Mouse (Mus musculus) stomach, embryonic 15.5 days (tissue): ENCODE data around the gene P3h1. TPM values are rescaled to one million over a fixed set of nuclear protein-coding genes. Genes with fewer than 3 reads are reported as not detected.

ENCODE experiments used
- ATAC-seq: fragments of 200-750 bp; cut with Nextera tagmentation; 2 replicates; pipeline ENCODE4 v1.8.0; 2017; ENCODE audit warnings: low read depth, moderate number of reproducible peaks, moderate TSS enrichment; ENCODE audit not compliant: insufficient read depth, low FRiP score
- H3K27ac ChIP-seq: fragments of 300-500 bp; sonication (generic); 2 replicates; pipeline ENCODE4 v1.5.1; 2015; ENCODE audit warnings: mild to moderate bottlenecking, inconsistent platforms
- H3K27me3 ChIP-seq: fragments of 300-500 bp; sonication (generic); replicated peaks from 2 replicates; pipeline ENCODE4 v1.6.1; 2015; ENCODE audit warnings: inconsistent platforms
- H3K36me3 ChIP-seq: fragments of 300-500 bp; sonication (generic); 2 replicates; pipeline ENCODE4 v1.6.1; 2015; ENCODE audit warnings: inconsistent platforms
- H3K4me1 ChIP-seq: fragments of 300-500 bp; sonication (generic); 2 replicates; pipeline ENCODE4 v1.6.1; 2015; ENCODE audit warnings: inconsistent platforms
- H3K4me2 ChIP-seq: fragments of 300-500 bp; sonication (generic); 2 replicates; pipeline ENCODE4 v1.6.1; 2015; ENCODE audit warnings: mild to moderate bottlenecking, inconsistent platforms
- H3K4me3 ChIP-seq: fragments of 300-500 bp; sonication (generic); replicated peaks from 2 replicates; pipeline ENCODE4 v1.5.1; 2015; ENCODE audit warnings: inconsistent platforms
- H3K9ac ChIP-seq: fragments of 300-500 bp; sonication (generic); 2 replicates; pipeline ENCODE4 v1.6.1; 2015; ENCODE audit warnings: inconsistent platforms
- H3K9me3 ChIP-seq: fragments of 300-500 bp; sonication (generic); 2 replicates; pipeline ENCODE4 v1.6.1; 2016; ENCODE audit warnings: inconsistent platforms
- WGBS: fragments of 180-500 bp; shearing (Covaris S2); methylation state at CpG from one replicate; pipeline ENCODE4 v1.1.7; 2015; 5-methylcytosine and 5-hydroxymethylcytosine counted together
- polyA plus RNA-seq: library from polyadenylated mRNA; unstranded; fragments of >200 nt; fragmentation: Nextera tagmentation; extraction: Ambion mirVana; gene quantifications from 2 replicates; pipeline ENCODE4 v1.2.1, GENCODE M21; 2015

The P3h1 gene
- polyA plus RNA-seq, 1 experiment from 2014 or later, result 37.6 TPM

DNA sequence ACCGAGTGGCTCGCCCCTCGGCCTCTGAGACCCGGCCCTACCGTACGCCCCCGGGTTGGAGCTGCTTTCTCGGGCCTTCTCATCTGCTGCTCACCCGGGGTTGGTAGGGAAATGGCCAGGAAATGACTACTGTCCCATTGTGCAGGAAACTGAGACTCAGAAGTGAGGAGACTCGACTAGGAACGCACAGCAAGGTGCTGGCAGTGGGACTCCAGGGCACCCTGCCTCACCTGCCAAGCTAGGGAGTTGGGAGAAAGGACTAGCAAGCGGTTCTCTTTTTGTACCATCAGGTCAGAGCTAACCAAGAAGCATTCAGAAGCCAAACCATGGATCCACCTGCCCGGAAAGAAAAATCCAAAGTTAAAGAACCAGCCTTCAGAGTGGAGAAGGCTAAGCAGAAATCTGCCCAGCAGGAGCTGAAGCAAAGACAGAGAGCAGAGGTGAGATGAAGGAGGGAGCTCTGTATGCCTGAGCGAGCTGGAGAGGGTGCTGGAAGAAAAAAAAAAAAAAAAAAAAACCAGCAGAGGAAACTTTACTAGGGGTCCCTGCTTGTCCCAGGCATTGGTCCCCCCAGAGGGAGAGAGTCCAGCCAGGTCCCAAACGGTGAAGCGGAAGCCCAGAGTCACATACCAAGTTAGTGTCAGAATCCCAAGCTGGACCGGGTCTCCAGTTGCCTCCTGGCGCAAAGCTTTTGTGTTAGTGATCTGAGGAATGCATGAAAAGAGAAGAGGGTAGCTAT, 37.0 kb upstream of the P3h1 start:
- H3K36me3 ChIP-seq, result no peaks in the 10 kb centered on the region
- peak overlapping the region; percentile 42; the same call in 1 of the 2 replicates for H3K9ac ChIP-seq
- H3K4me3 ChIP-seq, result peak overlapping the region; percentile 67
- no peak for ATAC-seq
- H3K4me1 ChIP-seq, result peaks cover 14% of the 10 kb centered on the region; the same call in 1 of the 2 replicates
- H3K4me2 ChIP-seq, result peak overlapping the region; percentile 65
- H3K9me3 ChIP-seq, result no peaks in the 10 kb centered on the region
- peak overlapping the region; percentile 45; the same call in 1 of the 2 replicates for H3K27ac ChIP-seq
- H3K27me3 ChIP-seq, result no peaks in the 10 kb centered on the region
- 9% methylated on average over 16 of the region's 18 CpGs for WGBS

DNA sequence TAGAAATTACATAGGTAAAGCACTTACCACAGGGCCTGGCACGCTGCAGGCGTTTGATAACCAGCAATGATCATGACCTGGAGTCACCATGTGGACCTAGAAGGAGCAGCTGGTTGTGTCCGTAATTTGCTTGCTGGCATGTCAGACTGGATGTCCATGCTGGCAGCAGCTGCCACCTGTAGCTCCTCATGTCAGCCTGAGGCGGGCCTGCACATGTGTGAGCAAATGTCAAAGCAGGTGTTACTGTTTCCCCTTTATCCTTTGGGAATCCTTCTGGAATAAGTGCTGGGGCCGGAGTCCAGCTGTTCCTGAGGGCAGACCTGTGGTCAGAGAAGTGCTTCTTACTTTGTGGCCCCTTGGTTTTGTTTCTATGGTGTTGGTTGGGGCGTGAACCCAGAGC, 34.6 kb upstream of the P3h1 start:
- Histone ChIP-seq H3K27ac (no peak overlapping the region), H3K36me3 (no peaks in the 10 kb centered on the region), H3K4me2 (no peak overlapping the region), H3K4me3 (no peak overlapping the region), H3K4me1 (peaks cover 14% of the 10 kb centered on the region; the same call in 1 of the 2 replicates), H3K27me3 (no peaks in the 10 kb centered on the region), H3K9me3 (no peaks in the 10 kb centered on the region), H3K9ac (no peak overlapping the region)
- 78% methylated on average over 6 of the region's 6 CpGs for WGBS
- no peak for ATAC-seq

DNA sequence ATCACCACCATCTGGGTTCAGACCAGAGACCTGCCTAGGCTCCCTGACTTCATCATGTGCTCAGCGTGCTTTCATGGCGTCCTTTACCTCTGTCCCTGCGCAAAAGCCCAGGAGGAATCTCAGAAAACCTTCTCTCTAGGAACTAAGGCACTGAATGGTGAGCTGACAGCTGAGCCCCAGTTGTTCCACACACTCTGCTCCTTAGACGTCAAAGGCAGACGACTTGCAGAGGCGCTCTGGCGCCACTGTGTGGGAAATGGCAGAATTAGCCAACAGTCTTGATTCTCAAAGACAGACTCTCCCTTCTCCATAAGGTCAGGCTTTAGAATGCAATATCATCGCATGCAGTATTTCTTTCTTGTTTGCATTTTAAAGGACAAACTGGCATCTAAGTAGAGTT, 28.0 kb upstream of the P3h1 start:
- no peak for ATAC-seq
- Histone ChIP-seq H3K36me3 (no peaks in the 10 kb centered on the region), H3K4me2 (no peak overlapping the region), H3K9ac (no peak overlapping the region), H3K27ac (no peak overlapping the region), H3K27me3 (no peaks in the 10 kb centered on the region), H3K4me1 (no peaks in the 10 kb centered on the region), H3K9me3 (no peaks in the 10 kb centered on the region), H3K4me3 (no peak overlapping the region)
- WGBS, result 17% methylated on average over 8 of the region's 8 CpGs

DNA sequence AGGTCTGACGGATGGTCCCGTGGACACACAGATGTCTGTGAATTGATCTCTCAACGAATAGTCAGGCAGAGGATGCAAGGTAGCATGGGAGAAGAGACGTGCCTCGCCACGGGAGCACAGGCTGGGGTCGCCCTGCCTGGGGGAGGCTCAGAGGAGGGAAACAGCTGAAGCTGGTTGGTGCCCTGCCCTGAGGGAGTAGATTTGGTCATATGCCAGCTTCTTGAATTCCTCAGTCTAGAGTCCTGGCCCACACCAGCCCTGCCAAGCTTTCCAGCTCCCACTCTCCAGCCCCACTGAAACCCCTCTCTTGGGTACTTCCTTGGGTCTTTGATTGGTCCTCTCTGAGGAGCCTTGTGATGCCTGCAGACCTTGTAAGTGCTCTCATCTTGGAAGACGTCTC, 16.0 kb upstream of the P3h1 start:
- Histone ChIP-seq H3K27me3 (no peaks in the 10 kb centered on the region), H3K9me3 (no peaks in the 10 kb centered on the region), H3K4me3 (no peak overlapping the region), H3K9ac (no peak overlapping the region), H3K36me3 (no peaks in the 10 kb centered on the region), H3K27ac (no peak overlapping the region), H3K4me1 (0 out of 2 replicates have a peak, but pooled peaks cover 4% of the 10 kb centered on the region), H3K4me2 (no peak overlapping the region)
- ATAC-seq, result no peak
- 66% methylated on average over 8 of the region's 8 CpGs for WGBS

DNA sequence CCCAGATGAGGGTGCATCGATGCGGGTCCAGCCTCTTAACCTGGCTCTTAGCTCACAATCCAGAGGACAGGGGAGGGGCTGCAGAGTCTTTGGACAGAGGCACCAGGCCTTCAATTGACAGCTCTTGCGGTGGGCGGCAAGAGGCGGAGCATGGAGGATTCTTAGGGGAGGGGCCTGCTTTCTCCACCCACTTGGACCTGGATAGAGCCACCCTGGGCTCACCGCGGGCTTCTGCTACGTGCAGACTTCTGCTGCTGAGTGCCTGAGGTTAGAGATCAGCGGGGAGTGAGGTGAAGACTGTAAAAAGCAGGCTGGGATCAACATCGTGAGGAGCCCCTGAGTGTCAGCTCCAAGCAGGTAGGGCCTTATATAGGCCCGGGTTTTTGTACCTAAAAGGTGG, 14.5 kb upstream of the P3h1 start, which contains the start of gene Tmem269:
Gene Tmem269 (minus strand): TSS at position 49 of the 400 bp plus-strand sequence.
- no peak for ATAC-seq
- Histone ChIP-seq H3K27me3 (no peaks in the 10 kb centered on the region), H3K4me1 (0 out of 2 replicates have a peak, but pooled peaks cover 4% of the 10 kb centered on the region), H3K36me3 (0 out of 2 replicates have a peak, but pooled peaks cover 4% of the 10 kb centered on the region), H3K9ac (no peak within 1 kb of the TSS), H3K27ac (no peak within 1 kb of the TSS), H3K4me3 (no peak within 1 kb of the TSS), H3K4me2 (no peak within 1 kb of the TSS), H3K9me3 (no peaks in the 10 kb centered on the region)
- WGBS, result 11% methylated on average over 11 of the region's 11 CpGs

DNA sequence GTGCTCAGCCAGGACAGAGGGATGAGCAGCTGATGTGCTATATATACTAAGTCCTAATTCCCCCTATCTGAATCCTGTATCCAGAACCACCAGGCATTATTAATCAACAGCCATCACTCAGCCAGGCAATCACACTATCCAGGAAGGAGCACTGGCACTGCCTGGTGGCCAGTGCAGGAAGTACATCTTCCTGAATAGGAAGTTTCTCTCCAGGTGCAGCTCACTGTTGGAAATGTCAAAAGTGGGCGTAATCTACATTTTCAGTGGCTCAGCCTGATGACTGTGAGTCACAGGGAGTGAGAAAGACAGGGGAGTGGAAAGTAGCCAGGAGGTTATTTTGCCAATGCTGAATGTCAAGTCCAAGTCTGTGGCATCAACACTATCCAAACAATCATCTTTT, 9.0 kb upstream of the P3h1 start:
- Histone ChIP-seq H3K4me1 (no peaks in the 10 kb centered on the region), H3K4me2 (no peak overlapping the region), H3K36me3 (peaks cover 25% of the 10 kb centered on the region), H3K27me3 (no peaks in the 10 kb centered on the region), H3K27ac (no peak overlapping the region), H3K9ac (no peak overlapping the region), H3K4me3 (no peak overlapping the region), H3K9me3 (no peaks in the 10 kb centered on the region)
- 91% methylated on average over 1 of the region's 1 CpGs for WGBS
- ATAC-seq, result no peak

DNA sequence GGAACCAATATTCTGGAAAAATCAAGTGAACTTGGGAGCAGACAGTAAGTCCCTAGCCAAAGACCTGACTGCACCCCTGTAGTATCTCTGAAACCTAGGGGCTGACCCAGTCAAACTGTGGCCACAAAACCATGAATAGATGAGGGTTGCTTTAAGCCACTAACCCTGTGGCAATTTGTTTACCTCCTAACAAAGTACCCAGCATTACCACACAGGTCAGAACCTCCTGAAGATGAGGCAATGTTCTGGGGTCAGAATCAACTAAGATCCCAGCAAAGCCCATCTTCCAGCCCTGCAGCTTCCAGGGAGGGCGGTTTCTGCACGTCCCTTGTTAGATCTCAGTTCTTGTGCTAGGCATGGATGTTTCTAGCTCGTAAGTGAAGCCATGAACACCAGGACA, 8.2 kb upstream of the P3h1 start:
- H3K36me3 ChIP-seq, result peaks cover 25% of the 10 kb centered on the region
- 87% methylated on average over 3 of the region's 3 CpGs for WGBS
- no peak for ATAC-seq

DNA sequence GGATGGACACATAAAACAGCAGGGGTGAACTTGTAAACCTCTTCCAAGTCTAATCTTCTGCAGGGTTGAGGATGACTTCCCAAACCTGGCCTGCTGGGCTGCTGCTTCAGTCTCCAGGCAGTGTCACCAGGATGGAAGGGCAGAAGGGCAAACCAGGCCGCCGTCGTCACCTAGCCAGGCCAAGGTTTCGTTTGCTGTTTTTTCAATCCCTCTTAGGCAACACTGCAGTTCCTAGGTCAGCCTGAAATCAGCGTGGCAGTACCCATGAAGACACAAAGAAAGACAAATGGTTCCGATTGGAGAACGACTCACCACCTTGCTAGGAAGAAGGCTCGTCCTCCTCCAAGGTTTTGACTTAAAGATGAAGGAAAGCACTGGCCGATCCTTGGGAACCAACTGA, 7.0 kb upstream of the P3h1 start:
- H3K36me3 ChIP-seq, result peaks cover 25% of the 10 kb centered on the region
- H3K4me2 ChIP-seq, result no peak overlapping the region
- ATAC-seq, result no peak
- 88% methylated on average over 9 of the region's 9 CpGs for WGBS
- no peak overlapping the region for H3K9ac ChIP-seq
- no peaks in the 10 kb centered on the region for H3K9me3 ChIP-seq
- H3K27me3 ChIP-seq, result no peaks in the 10 kb centered on the region
- H3K27ac ChIP-seq, result no peak overlapping the region
- no peak overlapping the region for H3K4me3 ChIP-seq
- no peaks in the 10 kb centered on the region for H3K4me1 ChIP-seq

More for the DNA sequence above, 8.2 kb upstream of the P3h1 start:
- Histone ChIP-seq H3K4me3 (no peak overlapping the region), H3K9me3 (no peaks in the 10 kb centered on the region), H3K27me3 (no peaks in the 10 kb centered on the region), H3K4me2 (no peak overlapping the region), H3K9ac (no peak overlapping the region), H3K27ac (no peak overlapping the region), H3K4me1 (no peaks in the 10 kb centered on the region)

DNA sequence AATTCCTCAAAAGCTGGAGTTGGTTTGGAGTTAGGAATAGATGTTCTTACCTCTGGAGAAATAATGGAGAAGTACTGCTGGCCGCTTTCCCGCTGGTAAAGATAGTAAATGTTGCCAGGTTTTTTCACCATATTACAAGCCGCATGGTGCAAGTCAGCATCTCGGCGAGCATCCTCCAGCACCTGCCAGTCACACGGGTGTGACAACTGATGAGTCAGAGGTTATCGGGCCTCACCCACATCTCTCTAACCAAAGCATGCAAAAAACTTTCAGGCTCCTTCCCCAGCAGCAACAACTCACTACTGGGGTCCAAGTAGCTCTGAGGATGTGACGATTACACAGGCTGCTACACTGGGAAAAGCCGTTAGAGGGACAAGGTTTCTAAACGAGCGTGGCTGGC, 6.0 kb upstream of the P3h1 start:
- ATAC-seq, result no peak
- H3K36me3 ChIP-seq, result peaks cover 25% of the 10 kb centered on the region
- no peak overlapping the region for H3K4me3 ChIP-seq
- H3K4me2 ChIP-seq, result no peak overlapping the region
- H3K9ac ChIP-seq, result no peak overlapping the region
- 0 out of 2 replicates have a peak, but pooled peaks cover 3% of the 10 kb centered on the region for H3K4me1 ChIP-seq
- H3K9me3 ChIP-seq, result no peaks in the 10 kb centered on the region
- no peaks in the 10 kb centered on the region for H3K27me3 ChIP-seq
- 91% methylated on average over 11 of the region's 11 CpGs for WGBS
- no peak overlapping the region for H3K27ac ChIP-seq

DNA sequence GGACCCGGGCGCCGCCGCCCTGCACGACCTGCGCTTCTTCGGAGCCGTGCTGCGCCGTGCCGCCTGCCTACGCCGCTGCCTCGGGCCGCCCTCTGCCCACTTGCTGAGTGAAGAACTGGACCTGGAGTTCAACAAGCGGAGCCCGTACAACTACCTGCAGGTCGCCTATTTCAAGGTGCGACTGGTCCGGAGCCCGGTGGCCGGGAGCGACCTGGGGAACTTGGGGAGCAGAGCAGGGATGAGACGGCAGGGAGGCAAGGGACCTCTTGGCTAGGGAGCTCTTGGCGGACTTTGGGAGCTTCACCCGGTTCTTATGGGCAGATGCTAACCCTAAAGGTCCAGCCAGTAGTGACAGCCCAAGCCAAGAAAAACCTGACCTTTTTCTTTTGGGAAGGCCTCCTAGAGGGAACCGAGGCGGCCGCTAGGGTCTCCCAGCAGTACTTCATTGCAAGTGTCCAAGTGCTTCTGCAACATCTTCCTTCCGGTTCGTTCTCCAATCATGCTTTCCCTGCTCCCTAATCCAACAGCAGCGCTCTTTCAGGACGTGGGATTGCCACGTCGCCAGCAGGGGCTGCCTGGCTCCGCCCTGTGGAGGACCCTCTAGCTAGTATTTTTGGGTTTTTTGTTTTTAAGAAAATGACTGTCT, 664 bp downstream of the P3h1 start:
- Histone ChIP-seq H3K4me1 (peaks cover 8% of the 10 kb centered on the region), H3K36me3 (peaks cover 4% of the 10 kb centered on the region), H3K4me3 (peak overlapping the region; percentile 87), H3K27me3 (no peaks in the 10 kb centered on the region), H3K9me3 (no peaks in the 10 kb centered on the region), H3K27ac (peak overlapping the region; percentile 65), H3K4me2 (peak overlapping the region; percentile 95), H3K9ac (peak overlapping the region; percentile 71)
- ATAC-seq, result peak; percentile 15
- WGBS, result under 1% methylated on average over 36 of the region's 36 CpGs

DNA sequence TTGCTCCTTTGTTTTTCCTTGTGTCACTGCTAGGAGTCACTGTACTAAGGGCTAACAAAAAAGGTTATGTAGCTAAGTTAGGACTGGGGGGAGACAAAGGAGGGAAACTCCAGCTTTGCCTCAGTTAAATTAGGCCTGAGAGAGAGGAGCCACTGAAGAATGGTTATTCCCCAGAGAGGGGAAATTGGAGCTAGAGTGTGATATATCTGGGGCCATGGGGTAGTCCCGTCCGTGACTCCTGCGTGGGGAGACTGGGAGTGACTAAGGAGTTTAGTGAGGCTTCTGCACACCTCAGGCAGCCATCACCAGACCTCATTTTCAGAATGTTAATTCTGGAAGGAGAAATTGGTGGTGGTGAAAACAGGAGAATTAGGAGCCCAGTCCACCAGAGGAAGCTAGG, 1.6 kb downstream of the P3h1 start:
- no peaks in the 10 kb centered on the region for H3K9me3 ChIP-seq
- 77% methylated on average over 3 of the region's 3 CpGs for WGBS
- H3K4me3 ChIP-seq, result peak overlapping the region; percentile 87
- 0 out of 2 replicates have a peak overlapping the region, but pooled peaks have one; percentile 23 for H3K9ac ChIP-seq
- no peak for ATAC-seq
- peak overlapping the region; percentile 95 for H3K4me2 ChIP-seq
- no peak overlapping the region for H3K27ac ChIP-seq
- no peaks in the 10 kb centered on the region for H3K27me3 ChIP-seq
- H3K36me3 ChIP-seq, result peaks cover 4% of the 10 kb centered on the region
- peaks cover 12% of the 10 kb centered on the region for H3K4me1 ChIP-seq

DNA sequence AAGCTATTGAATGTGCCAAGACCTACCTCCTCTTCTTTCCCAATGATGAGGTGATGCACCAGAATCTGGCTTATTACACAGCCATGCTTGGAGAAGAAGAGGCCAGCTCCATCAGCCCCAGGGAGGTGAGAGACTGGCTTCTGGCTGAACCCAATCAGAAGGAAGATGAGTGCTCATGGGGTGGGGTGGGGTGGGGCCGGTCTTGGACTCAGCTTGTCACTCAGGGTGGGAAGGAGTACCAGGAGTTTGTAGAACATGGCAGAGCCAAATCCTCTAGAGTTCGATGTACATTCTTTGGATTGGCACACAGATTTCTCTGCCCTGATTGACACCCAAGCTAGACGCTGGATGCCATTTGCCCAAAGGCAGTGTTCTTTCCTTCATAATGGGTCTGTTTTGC, 5.9 kb downstream of the P3h1 start:
- Histone ChIP-seq H3K27ac (no peak overlapping the region), H3K27me3 (no peaks in the 10 kb centered on the region), H3K9me3 (no peaks in the 10 kb centered on the region), H3K4me2 (no peak overlapping the region), H3K36me3 (peaks cover 5% of the 10 kb centered on the region), H3K9ac (no peak overlapping the region), H3K4me3 (no peak overlapping the region), H3K4me1 (peaks cover 12% of the 10 kb centered on the region)
- no peak; the same call in 1 of the 2 replicates for ATAC-seq
- WGBS, result 80% methylated on average over 3 of the region's 3 CpGs
